Mouse (Mus musculus) midbrain, embryonic 12.5 days (tissue): ENCODE data around the gene Polr2b. TPM values are rescaled to one million over a fixed set of nuclear protein-coding genes. Genes with fewer than 3 reads are reported as not detected.

Experiments used
- ATAC-seq: fragments of 200-750 bp; cut with Nextera tagmentation; 2 replicates; pipeline ENCODE4 v1.8.0; 2017; ENCODE audit warnings: low read depth, moderate TSS enrichment, moderate library complexity; ENCODE audit not compliant: low FRiP score
- H3K27ac ChIP-seq: fragments of 300-500 bp; sonication (generic); replicated peaks from 2 replicates; pipeline ENCODE4 v1.5.1; 2016; ENCODE audit warnings: mild to moderate bottlenecking
- H3K27me3 ChIP-seq: fragments of 300-500 bp; sonication (generic); 2 replicates; pipeline ENCODE4 v1.6.1; 2016; ENCODE audit warnings: mild to moderate bottlenecking
- H3K36me3 ChIP-seq: fragments of 300-500 bp; sonication (generic); 2 replicates; pipeline ENCODE4 v1.6.1; 2016
- H3K4me1 ChIP-seq: fragments of 300-500 bp; sonication (generic); 2 replicates; pipeline ENCODE4 v1.6.1; 2016
- H3K4me2 ChIP-seq: fragments of 300-500 bp; sonication (generic); replicated peaks from 2 replicates; pipeline ENCODE4 v1.6.1; 2016; ENCODE audit warnings: mild to moderate bottlenecking, moderate library complexity
- H3K4me3 ChIP-seq: fragments of 300-500 bp; sonication (generic); 2 replicates; pipeline ENCODE4 v1.5.1; 2016; ENCODE audit warnings: mild to moderate bottlenecking
- H3K9ac ChIP-seq: fragments of 300-500 bp; sonication (generic); replicated peaks from 2 replicates; pipeline ENCODE4 v1.6.1; 2016; ENCODE audit warnings: mild to moderate bottlenecking, moderate library complexity
- H3K9me3 ChIP-seq: fragments of 300-500 bp; sonication (generic); 2 replicates; pipeline ENCODE4 v1.6.1; 2016; ENCODE audit warnings: mild to moderate bottlenecking
- WGBS: fragments of 180-500 bp; shearing (Covaris S2); methylation state at CpG from one replicate; pipeline ENCODE4 v1.1.7; 2016; 5-methylcytosine and 5-hydroxymethylcytosine counted together
- microRNA-seq: library from miRNA; unstranded; fragments of <30 nt; microRNA quantifications from one replicate; pipeline ENCODE4, GENCODE M21; 2017
- polyA plus RNA-seq: library from polyadenylated mRNA; unstranded; fragments of >200 nt; fragmentation: Nextera tagmentation; extraction: Ambion mirVana; gene quantifications from 2 replicates; pipeline ENCODE4 v1.2.1, GENCODE M21; 2016

Polr2b gene
- polyA plus RNA-seq, 1 experiment from 2014 or later, result 92.3 TPM

GRCm38 (mm10) chr5:77398285-77399057, 88.5 kb downstream of the Polr2b start:
- no peak overlapping the region for H3K27ac ChIP-seq
- peaks cover 16% of the 10 kb centered on the region for H3K27me3 ChIP-seq
- no peak overlapping the region for H3K9ac ChIP-seq
- H3K36me3 ChIP-seq, result no peaks in the 10 kb centered on the region
- H3K4me1 ChIP-seq, result peaks cover 12% of the 10 kb centered on the region; the same call in 1 of the 2 replicates
- WGBS, result 49% methylated on average over 14 of the region's 14 CpGs
- no peaks in the 10 kb centered on the region for H3K9me3 ChIP-seq
- H3K4me3 ChIP-seq, result no peak overlapping the region
- ATAC-seq, result peak; percentile 56; the same call in 1 of the 2 replicates
- H3K4me2 ChIP-seq, result no peak overlapping the region

Small RNA genes lying within 50 kb of the gene (microRNA-seq; reads per million reads assigned to microRNA genes)
- not detected for gene Mir5098

Other genes with a start within 250 kb of the Polr2b start
- gene Hopx, start 195.0 kb upstream of the Polr2b start, polyA plus RNA-seq, result 0.27 TPM in 1 of 2 replicates, not detected in the other
- gene Spink2, start 98.7 kb upstream of the Polr2b start, polyA plus RNA-seq, result not detected in 2 replicates
- 19.4 and 20.5 TPM in 2 replicates for gene Rest, start 44.7 kb upstream of the Polr2b start, polyA plus RNA-seq
- gene Noa1, start 63 bp upstream of the Polr2b start, polyA plus RNA-seq, result 35.4 and 37.0 TPM in 2 replicates
- gene Igfbp7, start 97.9 kb downstream of the Polr2b start, polyA plus RNA-seq, result 35.8 and 36.4 TPM in 2 replicates